Mouse (Mus musculus) gastrocnemius, postnatal 4 days (tissue): ENCODE measurements at regions not wholly inside any gene's neighbourhood (a gene's known extent, or its start where the extent isn't known, plus 50 kb on each side); places are given as distances from the start of the nearest gene placed in this dataset.

Experiments used
- DNase-seq, 2 experiments: peaks; one replicate each; pipeline ENCODE4 v3.0.0; 2021 to 2022; ENCODE audit warnings: low spot score in 2 of 2, mixed read lengths in 2 of 2

DNA sequence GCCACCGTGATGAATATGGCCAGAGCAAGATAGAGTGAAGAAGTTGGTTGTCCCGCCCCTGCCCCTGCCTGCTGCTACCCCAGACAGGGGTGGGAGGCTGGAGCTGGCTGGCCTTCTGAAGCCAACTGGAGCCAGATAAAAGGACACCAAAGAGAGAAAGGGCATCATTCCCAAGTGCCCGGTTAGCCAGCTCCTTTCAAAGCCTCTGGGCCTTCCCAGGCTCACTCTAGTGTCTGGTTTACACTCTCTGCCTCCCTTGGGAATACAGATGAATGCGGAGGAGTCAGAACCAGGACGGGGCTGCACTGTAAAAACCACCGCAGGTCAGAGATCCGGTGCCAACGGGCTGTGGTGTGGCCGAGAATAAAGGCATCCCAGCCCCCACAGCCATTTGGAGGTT, 76.4 kb upstream of the Ankrd55 start:
- no peak for DNase-seq

DNA sequence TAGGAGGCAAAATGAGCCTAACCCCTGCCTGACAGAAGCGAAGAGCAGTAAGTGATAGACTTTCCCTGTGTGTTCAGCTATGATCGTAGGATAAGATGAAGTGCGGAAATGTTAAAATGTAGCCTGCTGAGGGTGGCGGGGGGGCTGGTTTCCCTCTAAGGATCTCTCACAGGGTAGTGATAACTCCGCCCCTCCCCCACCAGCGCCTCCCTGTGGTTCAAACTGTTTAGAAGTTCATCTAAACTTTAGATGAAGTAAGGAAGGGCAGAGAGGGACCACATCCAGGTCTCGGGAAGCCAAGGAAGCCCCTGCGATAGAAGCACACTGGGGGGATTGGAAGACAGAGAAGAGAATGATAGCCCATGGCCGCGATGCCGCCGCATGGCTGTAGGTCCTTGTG, 75.9 kb upstream of the Ankrd55 start:
- DNase-seq: no peak

DNA sequence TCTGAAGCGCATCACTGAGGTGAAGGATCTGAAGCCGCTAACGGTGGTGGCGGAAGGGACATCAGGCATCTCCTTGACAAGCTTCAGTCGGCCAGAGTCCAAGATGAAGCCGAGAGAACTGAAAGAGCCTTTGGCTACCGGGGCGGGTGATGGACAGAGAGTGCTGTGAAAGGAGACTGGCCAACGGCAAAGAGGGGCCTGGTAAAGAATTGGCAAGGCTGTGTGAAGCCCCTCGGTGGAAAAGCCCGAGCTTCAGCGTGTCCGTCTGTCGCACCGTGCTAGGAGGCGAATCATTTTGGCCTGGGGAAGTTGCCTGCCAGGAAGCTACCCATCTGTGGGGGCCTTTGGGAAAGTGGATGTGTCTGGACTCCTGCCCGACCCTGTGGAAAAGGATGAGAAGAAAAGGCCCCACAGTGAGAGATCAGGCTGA, 74.6 kb upstream of the Ankrd55 start:
- no peak for DNase-seq

DNA sequence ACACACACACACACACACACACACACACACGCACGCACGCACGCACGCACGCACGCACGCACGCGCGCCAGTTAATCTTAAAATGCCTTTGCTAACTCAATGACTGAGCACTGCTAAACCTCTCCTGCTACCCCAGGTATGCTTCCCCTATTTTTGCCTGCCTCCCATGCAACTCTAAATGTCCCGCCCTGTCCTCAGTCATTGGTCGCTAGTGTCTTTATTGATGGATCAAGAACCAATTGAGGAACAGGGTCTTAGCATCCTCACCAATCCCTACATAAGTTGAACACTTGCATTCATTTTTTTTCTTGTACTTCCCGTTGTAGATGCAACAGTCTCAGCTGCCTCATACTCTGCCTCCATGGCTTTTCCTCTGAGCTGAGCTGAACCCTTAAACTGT, 72.2 kb upstream of the Ankrd55 start:
- no peak for DNase-seq

DNA sequence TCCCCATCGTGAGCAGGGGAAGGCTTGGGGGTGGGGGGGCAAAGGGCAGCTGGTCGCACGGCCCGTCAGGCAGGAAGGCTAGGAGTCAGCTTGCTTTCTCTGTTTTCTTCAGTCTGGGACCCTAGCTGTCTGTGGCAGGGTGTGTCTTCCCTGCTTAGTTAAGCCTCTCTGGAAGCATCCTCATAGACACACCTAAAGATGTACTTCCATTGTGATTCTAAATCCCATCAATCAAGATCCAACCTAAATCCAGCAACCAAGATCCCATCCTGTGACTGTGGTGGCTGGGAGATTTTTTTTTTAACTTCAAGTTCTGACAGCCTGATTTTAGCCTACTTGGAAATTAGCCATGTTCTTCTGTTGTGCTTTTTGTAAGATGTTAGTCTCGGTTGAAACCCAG, 69.9 kb upstream of the Ankrd55 start:
- no peak for DNase-seq

DNA sequence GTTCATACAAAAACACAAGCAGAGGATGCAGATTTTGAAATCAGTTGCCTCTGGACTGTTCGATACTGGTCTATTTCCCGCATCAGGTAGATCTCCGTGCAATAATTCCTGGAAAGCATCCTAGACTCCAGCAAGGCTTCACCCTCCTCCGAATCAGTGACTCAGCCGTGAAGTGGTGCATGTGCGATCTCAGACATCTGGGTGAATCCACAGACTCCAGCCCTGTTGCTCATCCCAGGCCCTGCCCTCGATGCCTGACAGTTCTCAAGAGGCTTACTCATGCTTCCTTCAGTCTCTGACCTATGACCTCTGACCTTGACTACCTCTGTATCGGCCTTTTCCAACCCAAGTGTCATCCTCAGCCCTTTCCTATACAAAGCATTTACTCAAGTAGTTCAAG, 68.1 kb upstream of the Ankrd55 start:
- no peak for DNase-seq

DNA sequence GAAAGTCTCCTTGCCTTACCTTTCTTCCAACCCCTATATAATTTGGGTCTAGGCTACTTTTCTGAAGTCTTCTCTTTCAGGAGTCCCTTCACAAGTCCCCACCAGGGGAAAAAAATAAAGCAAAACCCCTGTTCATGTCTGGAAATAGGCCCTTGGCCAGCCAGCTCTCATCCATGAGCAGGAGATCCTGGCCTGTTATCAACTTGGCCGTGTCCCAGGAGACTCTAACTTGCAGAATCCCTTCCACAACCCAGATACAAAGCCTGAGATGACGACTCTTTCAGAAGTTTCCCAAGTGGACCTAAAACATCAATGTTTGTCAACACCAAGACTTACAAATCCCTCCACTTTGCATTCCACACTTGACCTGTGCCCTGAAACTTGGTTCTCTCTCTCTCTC, 64.6 kb upstream of the Ankrd55 start:
- DNase-seq: peak in 1 of 2 experiments; percentile 19

DNA sequence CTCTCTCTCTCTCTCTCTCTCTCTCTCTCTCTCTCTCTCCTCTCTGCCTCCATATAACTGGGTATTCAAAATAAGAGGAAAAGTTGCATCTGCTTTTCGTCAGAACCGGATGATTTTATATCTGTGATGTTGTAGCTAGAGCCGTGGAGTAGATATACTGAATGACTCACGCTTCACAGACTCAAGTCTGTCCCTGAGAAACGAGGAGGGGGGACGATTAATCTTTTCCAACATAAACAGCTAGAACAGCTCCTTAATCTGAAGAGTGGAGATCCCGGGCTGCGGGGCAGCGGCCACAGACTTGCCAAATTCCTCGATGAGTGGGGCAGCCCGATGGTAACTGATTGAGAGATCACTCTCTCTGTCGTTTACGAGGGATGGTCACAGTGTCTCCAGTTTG, 60.5 kb upstream of the Ankrd55 start:
- DNase-seq: no peak

DNA sequence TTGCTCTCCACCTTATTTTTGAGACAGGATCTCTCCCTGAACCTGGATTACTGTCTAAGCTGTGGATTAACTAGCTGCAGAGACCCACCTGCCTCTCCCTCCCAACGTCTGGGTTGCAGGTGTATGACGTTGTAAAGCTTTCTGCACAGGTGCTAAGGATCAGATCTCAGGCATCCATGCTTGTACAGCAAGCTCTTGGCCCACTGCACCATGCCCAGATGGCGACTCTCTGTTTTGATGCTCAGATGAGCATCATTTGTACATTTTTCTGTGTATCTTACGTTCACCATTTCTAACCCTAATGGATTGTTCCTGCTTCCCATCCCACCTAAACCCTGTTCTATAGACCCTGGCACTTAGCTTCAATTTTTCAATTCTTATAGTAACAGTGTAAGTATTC, 59.4 kb upstream of the Ankrd55 start:
- DNase-seq: no peak

DNA sequence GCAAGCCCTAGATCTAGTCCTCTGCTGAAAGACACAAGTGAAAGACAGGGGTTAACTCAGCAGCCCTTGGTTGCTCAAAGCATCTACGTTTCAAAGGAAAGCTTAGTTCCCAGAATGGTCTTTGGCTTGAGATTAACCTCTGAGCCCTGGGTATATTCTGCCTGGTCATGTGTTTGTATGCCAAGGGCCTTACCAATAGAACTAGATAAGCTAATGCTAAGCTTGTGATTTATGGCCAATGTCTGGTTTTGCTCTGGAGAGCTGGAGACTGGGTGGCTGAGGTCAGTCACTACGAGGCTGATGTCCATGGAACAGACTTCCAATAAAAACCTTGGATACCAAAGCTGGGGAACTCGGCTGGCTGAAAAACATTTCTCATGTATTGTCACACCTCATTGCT, 58.1 kb upstream of the Ankrd55 start:
- no peak for DNase-seq

DNA sequence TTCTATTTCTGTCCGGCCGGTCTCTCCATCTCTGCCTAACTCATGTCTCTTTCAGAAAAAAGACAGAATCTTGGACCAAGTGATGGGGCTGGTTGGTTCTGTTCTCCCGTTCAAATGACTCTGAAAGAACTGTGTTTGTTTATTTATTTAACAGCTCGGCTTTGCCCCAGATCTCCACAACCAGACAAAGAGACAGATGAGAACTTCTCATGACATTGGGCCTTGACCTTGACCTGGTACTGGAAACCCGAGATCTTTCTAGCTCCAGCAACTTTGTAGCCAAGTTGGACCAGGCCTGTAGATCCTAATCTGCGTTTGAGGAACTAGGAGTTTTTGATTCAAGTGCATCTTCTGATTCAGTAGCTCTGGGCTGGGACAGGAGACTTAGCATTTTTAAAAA, 53.6 kb upstream of the Ankrd55 start:
- DNase-seq: no peak

DNA sequence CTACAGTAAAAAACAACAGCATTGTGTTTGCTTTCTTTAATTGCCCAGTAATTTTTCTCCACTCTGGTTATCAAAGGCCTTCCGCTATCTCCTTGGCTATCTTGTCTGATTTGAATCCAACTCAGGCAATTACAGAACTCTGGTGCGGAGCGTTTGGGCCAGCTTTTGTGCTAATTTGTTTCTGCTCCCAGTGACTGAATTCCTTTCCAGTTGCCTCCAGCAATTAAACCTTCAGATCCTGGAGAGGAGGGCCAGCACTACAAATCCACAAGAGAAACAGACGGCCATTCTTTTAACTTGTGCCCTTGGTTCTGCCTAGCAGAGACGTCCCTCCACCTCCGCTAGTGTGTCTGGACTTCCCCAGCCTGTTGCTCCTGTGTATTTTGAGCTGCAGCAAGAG, 51.3 kb upstream of the Ankrd55 start:
- no peak for DNase-seq

DNA sequence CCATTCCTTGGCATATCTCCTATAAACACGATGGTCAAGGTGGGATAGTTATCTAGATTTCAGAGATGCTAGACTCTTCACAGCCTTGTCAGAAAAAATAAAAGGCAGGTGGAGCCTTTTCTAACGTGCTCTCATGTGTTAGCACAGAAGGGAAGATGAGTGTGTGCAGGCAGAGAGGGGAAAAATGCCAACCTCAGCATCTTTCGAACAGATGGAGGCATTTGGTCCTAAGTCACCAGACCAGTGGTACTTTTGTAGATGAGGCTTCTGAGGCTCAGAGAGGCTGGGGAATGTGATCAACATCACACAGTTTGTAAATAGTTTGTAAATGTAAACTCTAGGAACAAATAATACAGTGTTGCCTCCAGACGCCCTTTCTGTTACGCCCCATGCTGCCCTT, 50.9 kb upstream of the Ankrd55 start:
- DNase-seq: no peak

DNA sequence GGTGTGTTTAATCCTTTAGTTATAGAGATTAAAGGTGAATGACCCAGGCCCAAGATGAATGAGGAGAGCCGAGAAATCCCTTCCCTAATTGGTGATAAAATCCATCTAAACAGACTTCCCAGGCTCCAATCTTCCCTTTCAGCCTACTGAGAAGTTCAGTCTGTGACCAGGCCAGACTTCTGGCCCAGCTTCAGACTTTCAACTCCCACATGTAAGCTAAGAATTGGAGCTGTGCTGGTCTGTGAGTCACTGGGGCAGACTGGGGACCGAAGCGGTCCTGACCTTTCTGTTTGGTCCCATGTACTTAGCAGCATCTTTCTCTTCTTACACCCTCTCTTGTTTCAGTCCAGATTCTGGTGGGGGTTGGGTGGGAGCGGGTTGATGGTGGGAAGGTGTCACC, 50.3 kb upstream of the Ankrd55 start:
- no peak for DNase-seq
